In genomic region chr5:125709160-125709559, GRCm38 (mm10) we compare ENCODE assay signal across 9 mouse cellular contexts.
DNase-seq lines count a peak whose midpoint lies in the region; ATAC-seq lines count a peak whose summit lies in the region.
"Had no signal": no experiment of that assay in that cellular context is flagged by ENCODE, and none has a peak within 500 bp of the region (broad histone marks: within the 10 kb centered on the region; RNA-seq: fewer than 3 reads in every experiment).

No protein-coding gene starts in this region.

- H3K27me3 ChIP-seq in midbrain, embryonic 11.5 days (ENCODE audit: control insufficient read depth, insufficient read depth, low read length), result no peaks in the 10 kb centered on the region
- no peaks in the 10 kb centered on the region for H3K27me3 ChIP-seq in midbrain, embryonic 15.5 days (replicated peaks)
- H3K27me3 ChIP-seq: heart, embryonic 13.5 days had no signal

- no peak overlapping the region for H3K9ac ChIP-seq in midbrain, embryonic 11.5 days (ENCODE audit: low read length)
- H3K9ac ChIP-seq in midbrain, embryonic 15.5 days, result no peak overlapping the region
- H3K9ac ChIP-seq: heart, embryonic 13.5 days had no signal

- peak; percentile 86 for DNase-seq in midbrain, embryonic 11.5 days (ENCODE audit: low spot score, missing footprints)
- peak; percentile 56 to 87 for DNase-seq in adrenal gland, adult (ENCODE audit: inconsistent age in 2 of 2, low spot score in 1 of 2)
- DNase-seq in cerebellum, adult 9-11 months, result peak; percentile 14
- peak; percentile 83 to 84 for DNase-seq in left cerebral cortex, postnatal 14 days (ENCODE audit: low spot score in 2 of 2)
- DNase-seq in right cerebral cortex, postnatal 36 days (ENCODE audit: low spot score in 2 of 2), result peak; percentile 60 to 63

- no peak overlapping the region for H3K4me3 ChIP-seq in midbrain, embryonic 11.5 days (ENCODE audit: low read depth, low read length)
- no peak overlapping the region for H3K4me3 ChIP-seq in midbrain, embryonic 15.5 days
- H3K4me3 ChIP-seq: heart, embryonic 13.5 days had no signal

- intact Hi-C loops in left cerebral cortex, postnatal 14 days (cut with DNase I), result loop anchor here (5.0 kb wide), 1 partner anchor 177 kb away; the partner anchor contains the start of gene Tmem132b

- WGBS in midbrain, embryonic 11.5 days, result 2% methylated on average over 3 of the region's 3 CpGs
- WGBS in midbrain, embryonic 15.5 days, result 4% methylated on average over 3 of the region's 3 CpGs

- no peak for ATAC-seq in midbrain, embryonic 11.5 days (ENCODE audit: low FRiP score)
- ATAC-seq in midbrain, embryonic 15.5 days (replicated peaks), result no peak
- peak; percentile 55 for ATAC-seq in granulocyte monocyte progenitor cell, adult 5-6 weeks (replicated peaks; ENCODE audit: poor library complexity, severe bottlenecking)
- no peak for ATAC-seq in erythroid progenitor cell, adult 5-6 weeks (replicated peaks; ENCODE audit: low FRiP score, poor library complexity, severe bottlenecking)

- H3K9me3 ChIP-seq in midbrain, embryonic 11.5 days (ENCODE audit: control insufficient read depth, low read length), result no peaks in the 10 kb centered on the region
- H3K9me3 ChIP-seq in midbrain, embryonic 15.5 days, result no peaks in the 10 kb centered on the region

- H3K4me1 ChIP-seq in midbrain, embryonic 11.5 days (ENCODE audit: control insufficient read depth, insufficient read depth, low read length), result no peaks in the 10 kb centered on the region
- peaks cover 8% of the 10 kb centered on the region for H3K4me1 ChIP-seq in midbrain, embryonic 15.5 days
- H3K4me1 ChIP-seq: heart, embryonic 13.5 days had no signal

- H3K4me2 ChIP-seq in midbrain, embryonic 11.5 days, result no peak overlapping the region
- H3K4me2 ChIP-seq in midbrain, embryonic 15.5 days, result no peak overlapping the region
- H3K4me2 ChIP-seq: heart, embryonic 13.5 days had no signal

- no peak overlapping the region for H3K27ac ChIP-seq in midbrain, embryonic 11.5 days (ENCODE audit: low read depth, low read length)
- no peak overlapping the region for H3K27ac ChIP-seq in midbrain, embryonic 15.5 days
- H3K27ac ChIP-seq: heart, embryonic 13.5 days had no signal

- no peaks in the 10 kb centered on the region for H3K36me3 ChIP-seq in midbrain, embryonic 11.5 days (ENCODE audit: control insufficient read depth, insufficient read depth, low read length)
- H3K36me3 ChIP-seq in midbrain, embryonic 15.5 days (replicated peaks), result no peaks in the 10 kb centered on the region
- H3K36me3 ChIP-seq: heart, embryonic 13.5 days had no signal

Comparison
In these comparisons a context has a peak if more than half of its experiments do, and no peak if none do; other contexts are left out.
1. DNase-seq: peak in every context shown above with its lines; median percentile 86 in midbrain, embryonic 11.5 days; 84 in left cerebral cortex, postnatal 14 days; 72 in adrenal gland, adult; 62 in right cerebral cortex, postnatal 36 days; 14 in cerebellum, adult 9-11 months.